Mouse (Mus musculus): ENCODE results near the gene Zfp654. TPM values are rescaled to one million over a fixed set of nuclear protein-coding genes. Genes with fewer than 3 reads are reported as not detected.

Gene Zfp654
- polyA plus RNA-seq, 1 experiment from 2014 or later: 8.0 TPM

DNA sequence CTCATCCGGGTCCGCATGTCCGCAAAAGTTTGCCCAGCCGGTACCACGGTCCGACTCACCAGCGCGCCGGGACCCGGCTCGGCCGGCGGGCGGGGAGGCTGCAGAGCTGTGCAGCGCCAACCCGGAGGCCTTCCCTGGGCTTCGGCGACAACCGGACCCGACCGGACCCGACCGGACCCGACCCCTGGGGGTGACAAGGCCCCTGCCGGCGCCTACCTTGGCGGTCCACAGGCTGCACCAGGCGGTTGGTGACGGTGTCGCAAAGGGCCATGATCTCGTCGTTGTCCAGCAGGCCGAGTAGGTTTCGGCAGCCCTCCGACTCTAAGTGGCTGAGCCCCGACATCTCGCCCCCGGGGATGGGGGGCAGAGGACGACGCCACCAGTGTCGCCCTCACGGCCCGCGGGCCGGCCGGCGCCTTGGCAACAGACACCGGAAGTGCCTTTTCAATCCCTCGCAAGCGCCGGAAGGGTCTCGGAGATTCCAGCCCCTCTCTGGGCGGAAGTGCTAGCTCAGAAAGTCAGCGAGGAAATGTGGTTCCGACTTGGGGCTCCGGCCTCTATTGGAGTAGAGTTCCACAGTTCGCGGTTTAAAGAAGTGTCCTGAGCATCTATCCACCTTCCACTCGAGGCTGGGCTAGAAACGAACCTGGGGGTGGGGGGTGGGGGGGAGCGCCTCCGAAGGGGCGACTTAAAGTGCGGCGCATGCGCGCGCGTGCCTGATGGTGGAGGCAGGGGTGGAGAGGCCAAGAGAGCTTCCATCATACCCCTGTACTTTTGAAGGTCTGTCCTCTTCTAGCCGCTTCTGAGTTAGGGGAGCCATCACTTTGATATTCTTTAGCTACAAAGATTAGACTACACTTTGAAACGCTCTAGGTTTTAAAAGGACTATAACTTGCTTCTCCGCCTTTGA, 80.7 kb downstream of the Zfp654 start, which contains the start of gene 4930453N24Rik:
4930453N24Rik (minus strand) TSS at position 641 of the 910 bp plus-strand sequence.
- peak within 1 kb of the TSS; percentile 91 for H3K27ac ChIP-seq (ENCODE audit: low read depth)
- no peaks in the 10 kb centered on the region for H3K9me3 ChIP-seq (ENCODE audit: low read depth, low read length)
- ATAC-seq (ENCODE audit: insufficient read depth): peak; percentile 97
- peaks cover 5% of the 10 kb centered on the region; the same call in 1 of the 2 replicates for H3K4me1 ChIP-seq (ENCODE audit: insufficient read depth)
- DNase-seq: peak; percentile 96
- H3K27me3 ChIP-seq (ENCODE audit: insufficient read depth, low read length): no peaks in the 10 kb centered on the region
- H3K36me3 ChIP-seq (ENCODE audit: insufficient read depth): peaks cover 16% of the 10 kb centered on the region
- 2% methylated on average over 72 of the region's 72 CpGs for WGBS
- H3K9ac ChIP-seq: peak within 1 kb of the TSS; percentile 87
- H3K4me2 ChIP-seq: peak within 1 kb of the TSS; percentile 56
- TF ChIP-seq CTCF (IDR thresholded peaks at IDR 0.05; ENCODE audit: low read depth): no peak
- peak within 1 kb of the TSS; percentile 81 for H3K4me3 ChIP-seq (ENCODE audit: low read depth, low read length)

DNA sequence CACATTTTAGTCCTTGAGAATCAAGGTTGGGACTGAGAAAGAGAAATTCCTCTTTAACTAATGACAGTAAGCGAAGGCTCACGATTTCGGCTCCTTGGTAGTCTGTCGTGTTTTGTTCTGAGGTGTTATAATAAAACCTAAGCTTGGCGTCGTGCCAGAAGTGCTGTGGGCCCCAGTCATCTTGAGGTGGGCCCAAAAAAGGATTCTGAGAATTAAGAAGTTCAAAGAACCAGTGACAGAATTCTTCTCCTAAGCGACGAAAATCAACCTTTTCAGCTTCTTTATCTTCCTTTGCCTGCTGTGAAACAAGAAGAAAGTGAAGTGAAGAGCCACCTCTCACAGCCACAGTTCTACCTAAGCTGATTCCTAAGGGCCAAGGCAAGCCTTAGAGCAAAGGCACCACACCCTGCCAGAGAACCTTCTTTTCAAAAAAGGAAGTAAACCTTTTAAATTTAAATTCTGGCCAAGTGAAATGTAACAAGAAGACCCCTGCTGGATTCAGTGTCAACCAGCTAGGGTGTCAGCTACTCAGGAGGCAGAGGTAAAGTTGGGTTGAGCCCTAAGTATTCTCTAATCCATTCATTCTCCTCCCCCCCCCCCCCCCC, 84.7 kb downstream of the Zfp654 start:
- no peak for ATAC-seq (ENCODE audit: insufficient read depth)
- Histone ChIP-seq H3K4me3 (ENCODE audit: low read depth, low read length) (no peak overlapping the region), H3K9ac (no peak overlapping the region), H3K27ac (ENCODE audit: low read depth) (no peak overlapping the region), H3K36me3 (ENCODE audit: insufficient read depth) (peaks cover 44% of the 10 kb centered on the region), H3K27me3 (ENCODE audit: insufficient read depth, low read length) (no peaks in the 10 kb centered on the region), H3K4me2 (no peak overlapping the region), H3K4me1 (ENCODE audit: insufficient read depth) (peaks cover 5% of the 10 kb centered on the region; the same call in 1 of the 2 replicates), H3K9me3 (ENCODE audit: low read depth, low read length) (peaks cover 9% of the 10 kb centered on the region)
- no peak for TF ChIP-seq CTCF (IDR thresholded peaks at IDR 0.05; ENCODE audit: low read depth)
- WGBS: 85% methylated on average over 8 of the region's 8 CpGs
- no peak for DNase-seq

DNA sequence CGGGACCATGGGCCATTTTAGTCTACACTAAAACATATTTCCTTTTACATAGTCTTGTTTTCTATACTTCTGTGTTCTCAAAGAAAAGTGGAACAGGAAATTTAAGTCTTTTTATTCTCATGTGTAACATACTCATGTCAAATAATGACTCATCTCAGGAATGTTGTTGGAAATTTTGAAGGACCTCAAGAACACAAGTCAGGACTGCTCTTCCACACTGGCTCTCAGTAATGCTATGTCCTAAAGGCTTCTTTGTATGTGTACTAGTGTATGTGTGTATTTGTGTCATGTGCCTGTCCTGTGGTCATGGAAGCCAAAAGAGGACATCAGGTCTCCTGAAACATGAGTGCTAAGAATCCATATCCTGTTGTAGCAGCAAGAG, 92.2 kb downstream of the Zfp654 start:
- 64% methylated on average over 1 of the region's 1 CpGs for WGBS
- Histone ChIP-seq H3K4me2 (no peak overlapping the region), H3K4me3 (ENCODE audit: low read depth, low read length) (no peak overlapping the region), H3K27me3 (ENCODE audit: insufficient read depth, low read length) (no peaks in the 10 kb centered on the region), H3K36me3 (ENCODE audit: insufficient read depth) (peaks cover 13% of the 10 kb centered on the region), H3K9ac (no peak overlapping the region), H3K4me1 (ENCODE audit: insufficient read depth) (no peaks in the 10 kb centered on the region), H3K9me3 (ENCODE audit: low read depth, low read length) (peaks cover 9% of the 10 kb centered on the region), H3K27ac (ENCODE audit: low read depth) (peak overlapping the region; percentile 46; the same call in 1 of the 2 replicates)
- TF ChIP-seq CTCF (IDR thresholded peaks at IDR 0.05; ENCODE audit: low read depth): no peak
- DNase-seq (no peak), ATAC-seq (ENCODE audit: insufficient read depth) (no peak)

DNA sequence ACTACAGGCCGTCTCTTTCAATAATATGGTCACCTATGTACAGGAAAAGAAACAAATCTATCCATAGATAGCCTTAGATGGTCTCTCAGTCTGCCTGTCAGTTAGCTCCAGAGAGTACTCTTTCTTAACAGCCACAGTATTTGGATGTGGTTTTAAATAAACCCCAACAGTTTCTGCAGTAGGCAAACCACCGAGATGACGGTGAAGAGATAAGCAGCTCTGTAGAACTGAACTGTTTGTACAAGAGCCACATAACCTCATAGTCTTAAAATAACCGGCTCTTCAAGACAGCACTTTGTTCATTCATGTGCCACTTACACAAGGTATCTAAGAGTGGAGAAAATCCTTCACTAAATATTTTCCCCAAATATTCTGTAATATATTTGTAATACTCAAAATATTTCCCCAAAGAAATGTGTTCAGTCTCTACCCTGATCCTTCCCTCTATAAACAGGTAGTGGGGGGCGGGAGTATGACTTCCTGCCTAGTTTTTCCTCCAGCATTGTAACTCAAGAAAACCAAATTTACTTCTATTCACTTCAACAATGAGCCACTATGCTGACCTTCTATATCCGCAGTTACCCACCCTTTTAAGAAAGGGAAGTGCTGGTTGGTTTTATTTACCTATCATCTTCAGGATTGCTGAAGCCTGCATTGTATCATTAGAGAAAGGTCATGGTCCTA, 92.7 kb downstream of the Zfp654 start:
- WGBS: 44% methylated on average over 6 of the region's 6 CpGs
- H3K27ac ChIP-seq (ENCODE audit: low read depth): peak overlapping the region; percentile 7
- H3K9me3 ChIP-seq (ENCODE audit: low read depth, low read length): peaks cover 8% of the 10 kb centered on the region
- DNase-seq (peak; percentile 23), ATAC-seq (ENCODE audit: insufficient read depth) (no peak)
- H3K27me3 ChIP-seq (ENCODE audit: insufficient read depth, low read length): no peaks in the 10 kb centered on the region
- no peak overlapping the region for H3K4me2 ChIP-seq
- peaks cover 10% of the 10 kb centered on the region for H3K36me3 ChIP-seq (ENCODE audit: insufficient read depth)
- no peaks in the 10 kb centered on the region for H3K4me1 ChIP-seq (ENCODE audit: insufficient read depth)
- no peak for TF ChIP-seq CTCF (IDR thresholded peaks at IDR 0.05; ENCODE audit: low read depth)
- no peak overlapping the region for H3K9ac ChIP-seq
- no peak overlapping the region for H3K4me3 ChIP-seq (ENCODE audit: low read depth, low read length)

DNA sequence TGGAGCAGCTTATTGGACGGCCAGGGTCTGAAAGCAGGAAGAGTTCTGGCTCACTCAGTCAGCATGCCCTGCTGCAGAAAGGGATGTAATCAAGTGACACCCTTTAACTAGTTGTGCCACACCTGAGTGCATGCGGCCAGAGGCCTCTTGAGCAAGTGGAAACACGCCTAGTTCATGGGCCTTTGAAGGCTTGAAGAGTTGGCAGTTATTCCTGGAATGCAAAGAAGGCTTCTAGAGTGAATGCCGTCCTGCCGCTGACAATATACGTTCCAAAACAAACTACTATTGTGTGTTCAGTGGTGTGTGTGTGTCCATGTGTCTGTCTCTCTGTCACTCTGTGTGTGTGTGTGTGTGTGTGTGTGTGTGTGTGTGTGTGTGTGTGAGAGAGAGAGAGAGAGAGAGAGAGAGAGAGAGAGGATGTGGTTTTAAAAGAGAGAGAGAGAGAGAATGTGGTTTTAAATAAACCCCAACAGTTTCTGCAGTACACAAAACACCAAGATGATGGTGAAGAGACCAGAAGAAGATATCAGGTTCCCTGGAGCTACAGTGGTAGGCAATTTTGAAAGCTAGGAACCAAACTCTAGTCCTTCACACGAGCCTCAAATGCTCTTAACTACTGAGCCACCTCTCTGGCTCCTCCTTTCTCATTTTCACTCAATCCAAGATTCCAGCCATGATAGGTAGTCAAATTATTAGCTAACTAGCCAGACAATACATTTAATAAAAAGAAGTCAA, 93.6 kb downstream of the Zfp654 start:
- Histone ChIP-seq H3K4me2 (no peak overlapping the region), H3K4me3 (ENCODE audit: low read depth, low read length) (no peak overlapping the region), H3K27ac (ENCODE audit: low read depth) (peak overlapping the region; percentile 7; the same call in 1 of the 2 replicates), H3K9ac (no peak overlapping the region), H3K9me3 (ENCODE audit: low read depth, low read length) (peaks cover under 1% of the 10 kb centered on the region), H3K36me3 (ENCODE audit: insufficient read depth) (peaks cover 2% of the 10 kb centered on the region), H3K4me1 (ENCODE audit: insufficient read depth) (no peaks in the 10 kb centered on the region), H3K27me3 (ENCODE audit: insufficient read depth, low read length) (no peaks in the 10 kb centered on the region)
- no peak for TF ChIP-seq CTCF (IDR thresholded peaks at IDR 0.05; ENCODE audit: low read depth)
- WGBS: 65% methylated on average over 7 of the region's 7 CpGs
- DNase-seq (peak; percentile 35), ATAC-seq (ENCODE audit: insufficient read depth) (peak; percentile 38)

DNA sequence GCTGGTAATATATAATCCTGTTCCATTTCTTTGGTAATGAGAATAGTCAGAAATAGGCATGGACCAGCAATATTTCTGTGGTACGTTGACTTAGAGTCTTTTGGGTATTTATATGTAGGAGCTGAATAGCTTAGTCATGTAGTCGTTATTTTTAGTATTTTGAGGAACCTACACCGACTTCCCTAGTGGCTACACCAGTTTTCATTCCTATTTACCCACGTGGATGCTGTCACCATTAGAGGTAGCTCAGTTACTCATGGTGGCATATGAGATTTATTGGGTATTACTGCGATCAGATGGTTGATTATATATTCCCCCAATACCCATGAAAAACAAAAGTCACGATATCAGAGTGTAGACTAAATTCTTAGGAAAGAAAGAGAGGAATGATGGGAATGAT, 95.1 kb downstream of the Zfp654 start:
- TF ChIP-seq CTCF (IDR thresholded peaks at IDR 0.05; ENCODE audit: low read depth): no peak
- no peaks in the 10 kb centered on the region for H3K36me3 ChIP-seq (ENCODE audit: insufficient read depth)
- no peak overlapping the region for H3K4me3 ChIP-seq (ENCODE audit: low read depth, low read length)
- no peaks in the 10 kb centered on the region for H3K4me1 ChIP-seq (ENCODE audit: insufficient read depth)
- 81% methylated on average over 6 of the region's 6 CpGs for WGBS
- no peak overlapping the region for H3K9ac ChIP-seq
- no peak overlapping the region for H3K4me2 ChIP-seq
- H3K27me3 ChIP-seq (ENCODE audit: insufficient read depth, low read length): no peaks in the 10 kb centered on the region
- H3K27ac ChIP-seq (ENCODE audit: low read depth): no peak overlapping the region
- H3K9me3 ChIP-seq (ENCODE audit: low read depth, low read length): no peaks in the 10 kb centered on the region; the same call in 1 of the 2 replicates
- DNase-seq (no peak), ATAC-seq (ENCODE audit: insufficient read depth) (no peak)
